Mouse (Mus musculus) activated CD4-positive, CD25-positive, alpha-beta regulatory T cell, adult 4 months (primary cell): ENCODE results near the gene Sec24a. TPM values are rescaled to one million over a fixed set of nuclear protein-coding genes. Genes with fewer than 3 reads are reported as not detected.
"Not testable (repeated sequence)": the region's sequence is repeated elsewhere in the genome, so short reads cannot be mapped to it uniquely, and the experiment has no call there.

Source experiments
- ATAC-seq: one replicate; pipeline ENCODE4 v1.8.0; 2017
- polyA plus RNA-seq, 2 experiments: library from polyadenylated mRNA; unstranded; fragments of 100-300 nt; shearing (Covaris generic); gene quantifications; one replicate each; pipeline ENCODE4 v1.2.1; 2017

Gene Sec24a
- polyA plus RNA-seq, 2 experiments from 2014 or later: 20.9 to 28.3 TPM

DNA sequence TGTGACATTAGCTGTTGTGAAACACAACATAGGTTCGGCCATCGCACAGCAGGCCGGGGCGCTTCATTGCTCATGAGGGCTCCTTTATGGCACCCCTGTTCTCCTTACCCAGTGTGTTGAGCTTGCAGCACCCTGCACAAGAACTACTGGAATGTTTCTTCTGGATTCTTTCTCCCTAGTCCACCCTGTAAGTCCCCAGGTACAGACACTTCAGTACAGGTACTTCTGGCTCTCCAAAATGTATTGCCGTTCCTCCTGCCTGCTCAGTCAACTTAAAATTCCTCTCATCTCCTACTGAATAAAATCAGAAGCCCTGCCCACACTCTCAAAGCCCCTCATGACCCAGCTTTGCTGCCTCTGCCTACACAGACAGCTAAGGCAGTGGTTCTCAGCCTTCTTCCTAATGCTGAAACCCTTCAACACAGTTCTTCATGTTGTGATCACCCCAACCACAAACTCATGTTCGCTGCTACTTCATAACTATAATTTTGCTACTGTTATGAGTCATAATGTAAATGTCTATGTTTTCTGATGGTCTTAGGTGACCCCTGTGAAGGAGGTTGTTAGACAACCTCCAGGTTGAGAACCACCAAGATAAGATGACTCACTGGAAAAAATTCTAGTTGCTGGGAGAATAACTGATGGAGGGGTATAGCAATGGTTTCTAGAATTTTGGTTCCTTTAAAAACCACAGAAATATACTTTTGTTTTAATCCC lies 3.3 kb downstream of the Sec24a start:
- peak; percentile 15 for ATAC-seq

GRCm38 (mm10) chr11:51759251-51759650 lies 4.2 kb downstream of the Sec24a start:
- no peak for ATAC-seq

DNA sequence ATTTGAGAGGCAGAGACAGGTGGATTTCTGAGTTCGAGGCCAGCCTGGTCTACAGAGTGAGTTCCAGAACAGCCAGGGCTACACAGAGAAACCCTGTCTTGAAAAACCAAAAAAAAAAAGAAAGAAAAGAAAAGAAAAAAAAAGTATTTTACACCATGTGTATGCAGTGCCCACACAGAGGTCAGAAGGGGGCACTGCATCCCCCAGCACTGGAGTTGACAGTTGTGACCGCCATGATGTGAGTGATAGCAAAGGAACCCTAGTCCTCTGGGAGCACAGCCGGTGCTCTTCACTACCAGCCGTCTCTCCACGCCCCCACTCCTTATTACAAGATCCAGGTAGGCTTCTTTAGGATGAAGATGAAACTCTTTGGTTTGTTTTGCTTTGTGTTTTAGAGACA lies 5.2 kb downstream of the Sec24a start:
- ATAC-seq: not testable (repeated sequence)

GRCm38 (mm10) chr11:51757625-51758024 lies 5.8 kb downstream of the Sec24a start:
- no peak for ATAC-seq

DNA sequence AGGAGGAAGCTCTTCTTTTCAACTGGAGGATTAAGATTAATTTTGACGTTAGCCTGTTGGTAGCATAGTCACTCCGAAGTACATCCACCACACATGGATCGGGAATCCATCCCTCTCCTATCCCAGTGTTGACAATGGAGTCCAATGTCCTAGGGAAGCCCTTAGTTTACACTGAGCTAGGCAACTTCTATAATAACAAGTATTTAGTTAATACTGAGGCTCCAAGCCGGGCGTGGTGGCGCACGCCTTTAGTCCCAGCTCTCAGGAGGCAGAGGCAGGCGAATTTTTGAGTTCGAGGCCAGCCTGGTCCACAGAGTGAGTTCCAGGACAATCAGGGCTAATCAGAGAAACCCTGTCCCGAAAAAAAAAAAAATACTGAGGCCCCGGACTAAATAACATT lies 6.4 kb downstream of the Sec24a start:
- no peak for ATAC-seq

- peak; percentile 70 for ATAC-seq
Measured at GRCm38 (mm10) chr11:51756352-51756771, 7.1 kb downstream of the Sec24a start.

DNA sequence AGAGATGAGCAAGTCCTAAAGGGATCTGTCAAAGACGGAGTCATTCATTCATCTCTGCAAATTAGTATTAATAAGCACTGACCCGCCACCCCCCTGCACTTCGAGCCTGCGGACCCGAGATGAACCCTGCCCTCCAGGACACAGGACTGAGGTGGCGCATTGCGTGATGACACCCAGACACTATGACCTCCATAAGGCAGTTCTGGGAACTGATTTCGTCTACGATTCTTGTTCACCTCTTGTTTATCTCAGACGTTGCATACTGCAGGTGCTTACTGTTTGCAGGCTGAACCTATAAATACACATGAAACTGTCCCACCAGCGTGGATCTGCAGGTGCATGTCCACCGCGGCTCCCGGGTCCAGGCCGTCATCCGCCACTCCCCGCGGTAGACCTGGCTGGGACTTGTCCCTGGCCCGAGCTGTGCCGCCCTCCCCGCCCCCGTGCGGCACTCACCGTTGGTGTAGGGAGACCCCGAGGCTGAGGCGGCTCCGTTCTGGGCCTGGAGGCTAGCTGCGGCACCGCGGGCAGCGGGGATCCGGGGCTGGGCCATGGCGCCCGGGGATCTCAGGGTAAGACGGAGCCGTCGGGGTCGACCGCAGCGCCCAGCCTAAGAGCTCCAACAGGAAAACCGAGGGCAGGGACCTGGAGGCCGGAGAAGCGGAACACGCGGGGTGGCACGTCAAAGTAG lies 7.7 kb downstream of the Sec24a start:
- peak; percentile 21 for ATAC-seq

GRCm38 (mm10) chr11:51751623-51752225 lies 11.7 kb downstream of the Sec24a start:
- not testable (repeated sequence) for ATAC-seq

DNA sequence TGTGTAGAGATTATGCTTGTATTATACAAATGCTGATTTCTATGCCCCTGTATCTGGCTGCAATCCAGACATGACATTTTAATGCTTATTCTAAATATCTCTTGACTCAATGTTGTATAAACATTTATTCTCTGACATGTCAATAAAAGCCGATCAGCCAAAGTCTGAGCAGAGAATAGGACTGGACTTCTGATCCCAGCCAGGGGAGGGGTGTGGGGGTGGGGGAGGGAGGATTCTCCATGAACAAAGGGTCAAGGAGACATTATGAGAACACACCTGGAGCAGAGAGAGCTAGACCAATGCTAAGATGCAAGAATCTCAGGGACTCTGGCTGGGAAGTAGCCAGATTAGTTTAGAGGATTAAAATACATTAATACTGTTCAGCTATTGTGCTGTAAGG lies 17.3 kb downstream of the Sec24a start:
- no peak for ATAC-seq

- no peak for ATAC-seq
Measured at GRCm38 (mm10) chr11:51740701-51741100, 22.7 kb downstream of the Sec24a start.

DNA sequence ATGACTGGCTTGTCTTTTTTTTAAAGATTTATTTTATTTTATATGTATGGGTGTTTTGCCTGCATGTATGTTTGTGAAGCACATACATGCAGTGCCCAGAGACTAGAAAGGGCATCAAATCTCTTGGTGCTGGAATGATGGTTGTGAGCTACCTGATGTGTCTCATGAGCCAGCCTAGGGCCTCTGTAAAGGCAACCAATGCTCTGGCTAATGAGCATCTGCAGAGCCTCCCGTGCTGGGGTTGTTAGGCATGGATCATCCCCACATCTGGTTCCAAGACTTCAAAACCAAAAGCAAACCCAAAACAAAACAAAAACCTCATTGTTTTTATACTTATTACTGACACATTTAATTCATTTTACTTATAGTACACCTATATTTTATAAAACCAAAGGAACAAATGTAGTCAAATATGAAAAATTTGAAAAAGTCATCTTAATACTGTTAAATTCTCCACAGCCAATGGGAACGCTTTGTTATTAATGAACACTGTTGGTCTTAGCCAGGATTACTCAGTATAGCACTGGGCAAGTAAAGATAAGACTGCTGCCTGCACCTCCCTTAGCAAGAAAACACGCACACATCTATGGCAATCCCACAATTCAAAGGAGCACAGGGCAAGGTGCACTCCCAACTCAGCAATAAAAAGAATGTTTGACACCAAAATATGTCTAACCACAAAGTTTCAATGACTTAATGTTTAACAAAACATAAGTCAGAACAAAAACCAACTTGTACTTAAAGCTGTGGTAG lies 24.6 kb downstream of the Sec24a start:
- no peak for ATAC-seq

- ATAC-seq: not testable (repeated sequence)
Measured at GRCm38 (mm10) chr11:51734218-51734617, 29.2 kb downstream of the Sec24a start.

DNA sequence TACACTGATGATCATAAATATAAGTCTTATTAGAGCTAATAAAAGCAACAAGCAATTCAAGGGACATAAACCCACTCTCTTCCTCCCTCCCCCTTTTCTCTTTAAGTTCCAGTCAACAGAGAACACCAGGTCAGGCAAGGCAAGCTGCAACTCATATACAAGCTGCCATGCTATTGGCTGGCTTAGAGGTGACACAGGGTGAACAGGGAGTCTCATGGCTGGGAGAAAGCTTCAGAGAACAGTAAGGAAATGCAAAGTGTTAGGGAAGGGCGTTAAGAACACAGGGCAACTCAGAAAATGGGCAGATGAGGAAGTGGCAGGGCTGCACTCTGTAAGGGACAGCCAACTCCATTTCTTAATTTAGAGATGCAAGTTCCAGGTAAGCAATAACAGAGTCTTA lies 30.6 kb downstream of the Sec24a start:
- no peak for ATAC-seq

DNA sequence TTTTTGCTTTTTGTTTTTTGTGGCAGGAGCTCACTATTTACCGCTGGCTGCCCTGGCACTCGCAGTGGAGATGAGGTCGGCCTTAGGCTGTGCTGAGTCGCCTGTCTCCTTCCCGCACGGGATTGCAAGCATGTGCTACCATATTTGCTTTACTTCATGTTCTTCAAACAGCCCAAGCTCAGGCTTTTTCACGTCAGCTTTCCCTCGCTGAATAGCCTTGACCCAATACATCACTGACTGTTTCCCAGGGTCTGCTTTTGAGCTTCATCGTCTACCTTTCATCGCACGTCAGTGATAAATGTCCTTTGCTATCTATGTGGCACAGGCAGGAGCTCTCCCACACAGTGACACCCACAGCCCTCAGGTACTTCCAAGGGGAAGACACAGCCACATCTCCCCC lies 42.4 kb downstream of the Sec24a start:
- ATAC-seq: no peak

DNA sequence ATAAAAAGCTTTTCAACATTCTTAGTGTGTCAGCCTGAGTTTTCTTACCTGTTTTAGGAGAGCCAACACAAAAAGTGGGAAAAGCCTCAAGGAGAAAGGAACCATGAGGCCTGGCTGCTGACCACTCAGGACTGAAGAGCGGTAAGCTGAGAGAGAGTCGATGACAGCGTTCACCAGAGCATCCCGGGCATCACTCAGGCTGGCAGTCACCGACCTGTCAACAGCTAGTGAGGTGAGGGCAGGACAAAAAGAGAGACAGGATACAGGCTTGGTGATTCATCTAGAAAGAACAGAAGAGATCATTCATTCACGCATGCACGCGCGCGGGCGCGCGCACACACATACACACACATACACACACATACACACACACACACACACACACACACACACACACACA lies 56.4 kb downstream of the Sec24a start:
- ATAC-seq: no peak

GRCm38 (mm10) chr11:51706451-51706850 lies 57.0 kb downstream of the Sec24a start:
- ATAC-seq: no peak

DNA sequence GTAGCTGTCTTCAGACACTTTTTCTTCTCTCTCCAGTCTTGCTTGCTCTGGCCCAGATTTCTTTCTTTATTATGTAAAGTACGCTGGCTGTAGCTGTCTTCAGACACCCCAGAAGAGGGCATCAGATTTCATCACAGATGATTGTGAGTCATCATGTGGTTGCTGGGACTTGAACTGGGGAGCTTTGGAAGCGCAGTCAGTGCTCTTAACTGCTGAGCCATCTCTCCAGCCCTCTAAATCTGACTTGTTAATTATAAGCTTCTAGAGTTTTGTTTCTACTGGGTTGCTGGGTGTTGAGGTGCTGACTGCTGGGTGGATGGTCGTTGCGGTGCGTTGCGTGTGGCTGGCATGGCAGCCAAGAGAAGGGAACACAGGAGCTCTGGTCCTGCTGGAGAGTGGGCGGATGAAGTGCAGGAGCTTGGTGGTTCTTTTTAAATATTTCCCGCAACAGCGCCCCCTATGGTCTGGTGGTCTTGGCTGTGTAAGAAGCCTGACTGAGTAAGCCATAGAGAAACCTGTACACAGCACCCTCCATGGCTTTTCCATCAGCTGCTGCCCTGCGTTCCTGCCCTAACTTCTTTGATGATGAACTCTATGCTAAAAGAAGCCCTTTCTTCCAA lies 59.9 kb downstream of the Sec24a start:
- ATAC-seq: no peak

DNA sequence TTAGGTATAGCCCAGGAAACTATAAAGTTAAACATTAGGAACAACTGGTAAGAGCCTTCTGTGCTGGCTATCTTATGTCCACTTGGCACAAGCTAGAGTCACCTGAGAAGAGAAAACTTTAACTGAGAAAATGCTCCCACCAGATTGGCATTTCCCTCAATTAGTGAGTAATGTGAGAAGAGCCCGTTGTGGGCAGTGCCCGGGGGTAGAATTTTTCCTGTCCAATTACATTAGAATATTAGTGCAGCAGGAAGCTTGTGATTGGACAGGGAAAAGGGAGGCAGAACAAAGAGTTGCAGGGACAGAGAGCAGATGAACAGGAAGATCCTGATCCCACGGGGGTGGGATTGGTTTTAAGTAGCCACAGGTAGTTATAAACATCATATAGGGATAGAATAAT lies 60.6 kb downstream of the Sec24a start:
- no peak for ATAC-seq

DNA sequence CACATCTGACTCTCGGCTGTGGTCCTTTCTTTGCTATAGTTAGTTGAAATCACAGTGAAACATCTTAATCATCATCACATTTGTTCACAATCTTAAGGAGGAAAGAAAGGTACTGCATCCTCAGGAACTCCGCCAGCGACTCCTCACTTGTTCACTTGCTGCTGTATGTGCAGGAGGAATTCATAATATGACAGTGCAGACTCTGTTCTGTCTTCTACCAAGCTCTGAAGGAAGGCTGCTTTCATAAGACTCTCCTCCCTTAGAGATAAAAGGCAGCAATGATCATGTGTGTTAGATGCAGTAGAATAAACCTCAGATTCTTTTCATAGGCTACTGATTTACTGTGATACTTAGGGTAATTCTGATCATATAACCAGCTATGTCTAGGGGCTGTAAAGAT lies 68.5 kb downstream of the Sec24a start:
- ATAC-seq: no peak

GRCm38 (mm10) chr11:51690597-51690996 lies 72.8 kb downstream of the Sec24a start:
- ATAC-seq: not testable (repeated sequence)

- no peak for ATAC-seq
Measured at GRCm38 (mm10) chr11:51689343-51689742, 74.1 kb downstream of the Sec24a start.
